Mouse (Mus musculus) heart, embryonic 15.5 days (tissue): ENCODE measurements at regions not wholly inside any gene's neighbourhood (a gene's known extent, or its start where the extent isn't known, plus 50 kb on each side); places are given as distances from the start of the nearest gene placed in this dataset.

ENCODE experiments used
- ATAC-seq: fragments of 200-750 bp; cut with Nextera tagmentation; replicated peaks from 2 replicates; pipeline ENCODE4 v1.8.0; 2017; ENCODE audit warnings: low read depth, moderate TSS enrichment; ENCODE audit not compliant: insufficient number of reproducible peaks, insufficient read depth, low FRiP score
- H3K27ac ChIP-seq: fragments of 300-500 bp; sonication (generic); 2 replicates; pipeline ENCODE4 v1.5.1; 2015; ENCODE audit warnings: mild to moderate bottlenecking, inconsistent platforms
- H3K27me3 ChIP-seq: fragments of 300-500 bp; sonication (generic); 2 replicates; pipeline ENCODE4 v1.6.1; 2015; ENCODE audit warnings: inconsistent platforms
- H3K36me3 ChIP-seq: fragments of 300-500 bp; sonication (generic); 2 replicates; pipeline ENCODE4 v1.6.1; 2015; ENCODE audit warnings: mild to moderate bottlenecking, inconsistent platforms
- H3K4me1 ChIP-seq: fragments of 300-500 bp; sonication (generic); replicated peaks from 2 replicates; pipeline ENCODE4 v1.6.1; 2015; ENCODE audit warnings: inconsistent platforms
- H3K4me2 ChIP-seq: fragments of 300-500 bp; sonication (generic); 2 replicates; pipeline ENCODE4 v1.6.1; 2015; ENCODE audit warnings: inconsistent platforms, mild to moderate bottlenecking, moderate library complexity
- H3K4me3 ChIP-seq: fragments of 300-500 bp; sonication (generic); 2 replicates; pipeline ENCODE4 v1.5.1; 2015; ENCODE audit warnings: mild to moderate bottlenecking, inconsistent platforms
- H3K9ac ChIP-seq: fragments of 300-500 bp; sonication (generic); 2 replicates; pipeline ENCODE4 v1.6.1; 2015; ENCODE audit warnings: mild to moderate bottlenecking, inconsistent platforms
- H3K9me3 ChIP-seq: fragments of 300-500 bp; sonication (generic); replicated peaks from 2 replicates; pipeline ENCODE4 v1.6.1; 2016; ENCODE audit warnings: inconsistent platforms
- WGBS: fragments of 180-500 bp; shearing (Covaris S2); methylation state at CpG from one replicate; pipeline ENCODE4 v1.1.7; 2015; ENCODE audit warnings: mixed read lengths; 5-methylcytosine and 5-hydroxymethylcytosine counted together

DNA sequence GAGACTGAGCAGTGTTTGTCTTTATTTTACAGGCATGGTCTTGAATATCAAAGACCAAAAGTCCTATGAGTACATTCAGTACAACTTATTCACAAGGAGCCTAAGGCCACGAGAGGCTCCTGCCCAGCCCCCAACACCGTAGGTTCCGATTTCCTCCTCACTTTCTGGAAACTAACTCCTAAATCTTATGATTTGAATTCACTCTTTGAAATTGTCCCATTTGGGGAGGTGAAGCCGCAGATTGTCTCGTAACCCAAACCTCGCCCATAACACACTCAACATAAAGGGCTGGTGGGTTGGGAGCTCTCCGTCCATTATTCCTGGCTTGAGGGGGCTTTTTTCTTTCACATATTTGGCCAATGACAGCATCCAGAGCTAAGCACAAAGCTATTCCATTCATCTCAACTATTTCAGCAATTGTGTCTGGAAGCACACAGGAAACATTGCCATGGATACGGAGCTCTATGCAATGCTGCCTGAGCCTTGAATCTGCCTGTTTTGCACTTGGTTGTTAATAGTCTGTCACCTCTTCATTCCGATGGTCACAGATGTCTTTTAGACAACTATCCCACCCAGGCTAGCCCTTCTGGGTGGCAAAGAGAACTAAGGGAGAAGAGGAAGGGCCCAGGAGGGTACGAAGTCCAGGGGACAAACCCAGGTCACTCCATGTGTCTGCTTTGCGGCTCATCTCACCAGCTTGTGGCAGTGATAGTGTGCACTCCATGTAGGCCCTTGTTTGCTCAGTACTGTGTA, 86.6 kb downstream of the Irs2 start:
- Histone ChIP-seq H3K27ac (peak overlapping the region; percentile 3; the same call in 1 of the 2 replicates), H3K4me1 (peaks cover 50% of the 10 kb centered on the region), H3K4me2 (no peak overlapping the region), H3K4me3 (no peak overlapping the region), H3K27me3 (peaks cover 14% of the 10 kb centered on the region), H3K9ac (no peak overlapping the region), H3K9me3 (no peaks in the 10 kb centered on the region), H3K36me3 (no peaks in the 10 kb centered on the region)
- no peak for ATAC-seq
- WGBS: 43% methylated on average over 11 of the region's 11 CpGs

GRCm38 (mm10) chr8:10919620-10920019, 88.6 kb downstream of the Irs2 start:
- Histone ChIP-seq H3K27ac (no peak overlapping the region), H3K36me3 (no peaks in the 10 kb centered on the region), H3K27me3 (peaks cover 22% of the 10 kb centered on the region), H3K4me3 (no peak overlapping the region), H3K9ac (no peak overlapping the region), H3K4me2 (no peak overlapping the region), H3K4me1 (peaks cover 30% of the 10 kb centered on the region), H3K9me3 (no peaks in the 10 kb centered on the region)
- 62% methylated on average over 5 of the region's 5 CpGs for WGBS
- ATAC-seq: no peak

DNA sequence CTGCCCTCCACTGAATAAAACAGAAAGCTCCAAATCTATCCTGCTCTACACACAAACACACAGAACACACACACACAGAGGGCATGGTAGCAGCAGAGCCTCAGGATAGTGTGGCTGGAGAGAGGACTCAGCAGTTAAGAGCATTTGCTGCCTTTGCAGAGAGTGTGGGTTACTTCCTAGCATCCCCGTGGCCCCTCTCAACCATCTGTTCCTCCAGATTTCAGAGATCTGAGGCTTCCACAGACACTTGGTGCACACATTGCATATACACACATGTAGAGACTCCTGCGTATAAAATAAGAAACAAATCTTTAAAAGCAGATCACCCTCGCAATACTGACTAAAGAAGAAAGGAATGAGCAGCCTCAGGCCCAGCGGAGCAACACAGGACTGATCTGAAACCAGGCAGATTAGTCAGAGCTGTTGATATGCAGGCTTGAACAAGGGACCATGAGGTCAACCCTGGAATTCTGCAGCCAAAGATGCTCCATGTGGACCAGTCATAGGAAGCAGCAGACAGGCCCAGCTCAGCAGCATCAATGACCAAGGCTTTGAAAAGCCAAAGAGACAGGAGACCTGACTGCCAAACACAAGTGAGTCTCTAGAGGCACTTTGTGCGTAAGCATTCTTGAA, 89.7 kb downstream of the Irs2 start:
- Histone ChIP-seq H3K4me3 (no peak overlapping the region), H3K27ac (no peak overlapping the region), H3K4me1 (peaks cover 20% of the 10 kb centered on the region), H3K9ac (no peak overlapping the region), H3K4me2 (no peak overlapping the region), H3K9me3 (no peaks in the 10 kb centered on the region), H3K36me3 (no peaks in the 10 kb centered on the region), H3K27me3 (peaks cover 31% of the 10 kb centered on the region)
- 90% methylated on average over 5 of the region's 5 CpGs for WGBS
- ATAC-seq: no peak

DNA sequence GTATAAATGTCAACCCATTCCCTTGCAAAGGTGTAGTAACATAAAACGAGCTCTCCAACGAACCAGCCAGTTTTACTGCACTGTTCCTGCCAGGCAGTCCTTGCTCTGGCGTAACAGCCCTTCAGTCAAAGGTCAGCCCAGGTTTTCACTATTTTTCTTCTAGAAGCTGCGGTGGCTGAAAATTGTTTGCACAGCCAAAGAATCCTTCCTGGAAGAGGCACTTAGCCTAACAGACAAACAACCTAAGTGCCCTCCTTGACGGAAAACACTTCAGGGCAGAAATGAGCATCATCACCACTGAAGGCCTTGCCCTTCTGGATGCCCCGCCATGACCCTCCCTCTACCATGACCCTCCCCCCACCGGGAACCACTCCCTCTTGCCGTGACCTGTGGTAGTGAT, 93.6 kb downstream of the Irs2 start:
- Histone ChIP-seq H3K36me3 (no peaks in the 10 kb centered on the region), H3K27ac (no peak overlapping the region), H3K4me2 (no peak overlapping the region), H3K9ac (no peak overlapping the region), H3K9me3 (no peaks in the 10 kb centered on the region), H3K27me3 (peaks cover 51% of the 10 kb centered on the region), H3K4me3 (no peak overlapping the region), H3K4me1 (peaks cover 11% of the 10 kb centered on the region)
- no peak for ATAC-seq
- 84% methylated on average over 8 of the region's 8 CpGs for WGBS

- H3K27ac ChIP-seq: no peak overlapping the region
- 57% methylated on average over 2 of the region's 2 CpGs for WGBS
- no peak for ATAC-seq
Measured at GRCm38 (mm10) chr8:10912436-10912835, 95.8 kb downstream of the Irs2 start.

DNA sequence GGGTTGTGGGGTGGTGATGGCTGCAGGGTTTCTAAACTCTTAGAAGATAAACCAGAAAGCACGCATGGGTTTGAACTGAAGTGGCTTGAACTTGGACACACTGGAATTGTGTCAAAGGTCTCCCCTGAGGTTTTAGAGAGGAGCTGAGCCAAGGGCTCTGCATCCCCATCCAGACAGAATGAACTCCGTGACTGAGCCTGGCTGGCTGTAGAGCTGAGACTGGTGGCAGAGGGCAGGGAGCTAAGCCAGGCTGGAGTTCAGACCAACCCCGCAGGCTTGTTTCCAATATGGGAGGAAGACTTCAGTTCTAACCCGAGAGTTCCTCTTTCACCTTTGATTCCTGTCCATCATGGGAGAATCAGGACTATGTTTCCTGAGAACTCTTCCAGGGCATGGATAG, 96.9 kb downstream of the Irs2 start:
- peaks cover 11% of the 10 kb centered on the region for H3K4me1 ChIP-seq
- peaks cover 39% of the 10 kb centered on the region for H3K27me3 ChIP-seq
- no peaks in the 10 kb centered on the region for H3K9me3 ChIP-seq
- no peak overlapping the region for H3K4me3 ChIP-seq
- H3K4me2 ChIP-seq: no peak overlapping the region
- no peak overlapping the region for H3K27ac ChIP-seq
- ATAC-seq: no peak
- H3K9ac ChIP-seq: no peak overlapping the region
- 70% methylated on average over 4 of the region's 4 CpGs for WGBS
- H3K36me3 ChIP-seq: no peaks in the 10 kb centered on the region

More at GRCm38 (mm10) chr8:10912436-10912835, 95.8 kb downstream of the Irs2 start:
- no peaks in the 10 kb centered on the region for H3K9me3 ChIP-seq
- no peak overlapping the region for H3K4me3 ChIP-seq
- H3K4me2 ChIP-seq: no peak overlapping the region
- H3K9ac ChIP-seq: no peak overlapping the region
- no peaks in the 10 kb centered on the region for H3K36me3 ChIP-seq
- peaks cover 42% of the 10 kb centered on the region for H3K27me3 ChIP-seq
- H3K4me1 ChIP-seq: peaks cover 11% of the 10 kb centered on the region

DNA sequence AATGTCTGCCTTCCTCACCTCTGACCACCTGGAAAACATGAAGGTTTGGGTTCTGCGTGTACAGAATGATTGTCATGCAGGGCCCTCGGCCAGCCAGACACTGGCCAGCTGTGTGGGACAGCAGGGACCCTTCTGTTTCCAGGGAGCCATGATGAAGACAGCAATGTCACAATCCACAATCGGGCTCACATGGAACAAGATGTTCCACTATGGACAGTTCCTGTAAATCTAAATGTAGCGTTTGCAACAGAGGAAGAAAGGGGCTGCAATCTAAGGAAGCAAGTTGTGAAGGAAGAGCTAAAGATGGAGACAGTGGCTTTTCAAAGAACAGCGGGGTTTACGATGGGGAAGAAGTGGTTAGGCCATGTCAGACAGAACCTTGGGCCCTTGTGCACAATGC, 97.3 kb downstream of the Irs2 start:
- Histone ChIP-seq H3K27ac (0 out of 2 replicates have a peak overlapping the region, but pooled peaks have one; percentile 18), H3K9ac (no peak overlapping the region), H3K36me3 (no peaks in the 10 kb centered on the region), H3K4me3 (no peak overlapping the region), H3K27me3 (peaks cover 41% of the 10 kb centered on the region), H3K4me2 (no peak overlapping the region), H3K9me3 (no peaks in the 10 kb centered on the region), H3K4me1 (peaks cover 11% of the 10 kb centered on the region)
- WGBS: 63% methylated on average over 6 of the region's 6 CpGs
- ATAC-seq: no peak

DNA sequence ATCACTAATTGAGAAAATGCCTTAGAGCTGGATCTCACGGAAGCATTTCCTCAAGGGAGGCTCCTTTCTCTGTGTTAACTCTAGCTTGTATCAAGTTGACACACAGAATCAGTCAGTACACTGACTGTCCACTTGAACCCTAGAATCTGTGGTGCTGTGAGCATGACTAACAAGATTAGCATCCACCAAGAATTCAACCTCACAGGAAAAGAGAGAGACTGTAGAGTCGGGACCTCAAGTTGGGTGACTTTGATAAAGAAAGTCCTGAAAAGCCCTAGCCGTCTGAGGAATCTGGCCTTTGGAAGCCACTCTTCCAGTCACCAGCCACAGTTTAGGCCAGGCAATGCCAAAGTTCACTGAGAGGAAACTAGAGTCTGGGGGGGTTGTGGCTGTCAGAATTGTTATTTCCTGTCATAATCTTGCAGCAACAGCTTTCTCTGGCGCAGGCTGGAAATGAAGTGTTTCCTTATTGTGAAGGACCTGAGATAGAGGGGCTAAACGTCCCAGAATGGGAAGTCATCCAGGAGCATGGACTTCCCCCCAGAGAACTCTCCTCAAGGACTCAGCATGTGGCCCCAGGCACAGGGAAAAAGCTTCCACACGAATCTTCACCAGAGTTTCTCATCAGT, 97.9 kb downstream of the Irs2 start:
- no peaks in the 10 kb centered on the region for H3K36me3 ChIP-seq
- H3K9ac ChIP-seq: no peak overlapping the region
- peak overlapping the region; percentile 18; the same call in 1 of the 2 replicates for H3K27ac ChIP-seq
- no peak overlapping the region for H3K4me3 ChIP-seq
- no peak overlapping the region for H3K4me2 ChIP-seq
- H3K9me3 ChIP-seq: no peaks in the 10 kb centered on the region
- ATAC-seq: peak; percentile 32; the same call in 1 of the 2 replicates
- peaks cover 44% of the 10 kb centered on the region for H3K27me3 ChIP-seq
- peaks cover 11% of the 10 kb centered on the region for H3K4me1 ChIP-seq
- 28% methylated on average over 6 of the region's 6 CpGs for WGBS

DNA sequence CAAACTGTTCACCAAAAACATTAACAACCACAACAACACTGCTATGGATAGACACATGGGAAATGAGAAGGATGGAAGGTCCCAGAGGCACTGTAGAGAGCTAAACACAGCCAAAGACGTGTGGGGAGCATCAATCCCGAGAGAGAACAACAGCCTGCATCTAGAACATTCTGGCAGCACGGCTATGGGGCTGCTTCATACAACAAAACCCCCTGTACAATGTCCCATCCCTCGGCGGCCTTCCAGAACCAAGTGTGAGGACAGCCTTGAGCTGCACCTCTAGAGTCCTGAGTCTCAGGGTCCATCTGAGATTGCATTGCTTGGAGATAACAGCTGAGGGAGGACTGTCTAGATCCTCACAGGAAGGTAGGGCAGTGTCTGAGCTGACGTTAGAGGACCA, 99.1 kb downstream of the Irs2 start:
- Histone ChIP-seq H3K27ac (no peak overlapping the region), H3K9me3 (no peaks in the 10 kb centered on the region), H3K9ac (no peak overlapping the region), H3K4me2 (no peak overlapping the region), H3K4me3 (no peak overlapping the region), H3K27me3 (peaks cover 35% of the 10 kb centered on the region), H3K4me1 (peaks cover 11% of the 10 kb centered on the region), H3K36me3 (no peaks in the 10 kb centered on the region)
- WGBS: 79% methylated on average over 6 of the region's 6 CpGs
- no peak for ATAC-seq

DNA sequence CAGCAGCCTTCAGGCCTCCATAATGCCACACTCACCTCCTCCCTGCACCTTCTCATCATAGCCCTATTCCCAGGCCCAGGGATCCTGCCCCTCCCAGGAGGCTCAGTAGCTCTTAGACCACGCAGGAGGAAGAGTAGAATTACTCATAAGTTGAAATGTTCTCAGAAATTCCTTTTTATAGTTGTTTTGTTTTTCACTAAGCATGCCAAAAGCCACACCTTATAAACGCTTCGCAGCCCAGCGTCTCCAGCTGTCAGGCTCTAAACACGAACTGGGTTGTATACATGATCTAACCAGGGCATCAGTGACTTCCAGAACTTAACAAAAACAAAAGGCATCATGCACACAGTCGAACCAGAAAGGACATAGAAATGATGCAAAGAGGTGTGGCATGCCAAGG, 101.9 kb downstream of the Irs2 start:
- 68% methylated on average over 6 of the region's 6 CpGs for WGBS
- Histone ChIP-seq H3K4me3 (no peak overlapping the region), H3K27ac (no peak overlapping the region), H3K4me2 (no peak overlapping the region), H3K36me3 (no peaks in the 10 kb centered on the region), H3K27me3 (peaks cover 21% of the 10 kb centered on the region), H3K9me3 (no peaks in the 10 kb centered on the region), H3K9ac (no peak overlapping the region), H3K4me1 (peaks cover 11% of the 10 kb centered on the region)
- no peak for ATAC-seq

- H3K4me1 ChIP-seq: peaks cover 10% of the 10 kb centered on the region
- no peak overlapping the region for H3K4me2 ChIP-seq
- 77% methylated on average over 5 of the region's 5 CpGs for WGBS
- no peak overlapping the region for H3K4me3 ChIP-seq
- peaks cover 19% of the 10 kb centered on the region for H3K27me3 ChIP-seq
- H3K9me3 ChIP-seq: no peaks in the 10 kb centered on the region
- no peaks in the 10 kb centered on the region for H3K36me3 ChIP-seq
- no peak for ATAC-seq
- no peak overlapping the region for H3K9ac ChIP-seq
- H3K27ac ChIP-seq: no peak overlapping the region
Measured at GRCm38 (mm10) chr8:10905761-10906160, 102.5 kb downstream of the Irs2 start.
